Mouse (Mus musculus) brain, embryonic 18.5 days (tissue): Measurements from ENCODE around the gene Ubc.
"Not testable (repeated sequence)": the region's sequence is repeated elsewhere in the genome, so short reads cannot be mapped to it uniquely, and the experiment has no call there.

Source experiments
- DNase-seq: peaks from one replicate; pipeline ENCODE4 v3.0.0-alpha.2; 2012; ENCODE audit warnings: low read depth, low spot score

Ubc gene

GRCm38 (mm10) chr5:125404536-125404902, 14.5 kb upstream of the Ubc start:
- no peak for DNase-seq

- DNase-seq, result no peak
Measured at GRCm38 (mm10) chr5:125403481-125404465, 13.8 kb upstream of the Ubc start.

- no peak for DNase-seq
Measured at GRCm38 (mm10) chr5:125402991-125403390, 13.0 kb upstream of the Ubc start.

GRCm38 (mm10) chr5:125402476-125402875, 12.5 kb upstream of the Ubc start:
- DNase-seq, result no peak

- no peak for DNase-seq
Measured at GRCm38 (mm10) chr5:125400903-125401302, 10.9 kb upstream of the Ubc start.

GRCm38 (mm10) chr5:125395008-125395407, 5.0 kb upstream of the Ubc start:
- no peak for DNase-seq

GRCm38 (mm10) chr5:125393622-125394603, 3.9 kb upstream of the Ubc start:
- no peak for DNase-seq

- peak; percentile 96 for DNase-seq
Measured at GRCm38 (mm10) chr5:125392977-125393621, 3.1 kb upstream of the Ubc start.

- DNase-seq, result no peak
Measured at GRCm38 (mm10) chr5:125392618-125392976, 2.6 kb upstream of the Ubc start.

- DNase-seq, result not testable (repeated sequence)
Measured at GRCm38 (mm10) chr5:125392176-125392575, 2.2 kb upstream of the Ubc start.

GRCm38 (mm10) chr5:125391609-125392008, 1.6 kb upstream of the Ubc start:
- no peak for DNase-seq

- DNase-seq, result no peak
Measured at GRCm38 (mm10) chr5:125390906-125391477, 990 bp upstream of the Ubc start.

- no peak for DNase-seq
Measured at GRCm38 (mm10) chr5:125389131-125389578, 847 bp downstream of the Ubc start, which contains the start of gene Gm10382. Gene Gm10382 (plus strand): TSS chr5:125389322.

- no peak for DNase-seq
Measured at GRCm38 (mm10) chr5:125388358-125389092, 1.5 kb downstream of the Ubc start.

- DNase-seq, result not testable (repeated sequence)
Measured at GRCm38 (mm10) chr5:125387295-125387694, 2.7 kb downstream of the Ubc start.

GRCm38 (mm10) chr5:125385215-125385940, 4.6 kb downstream of the Ubc start:
- no peak for DNase-seq

- DNase-seq, result no peak
Measured at GRCm38 (mm10) chr5:125384512-125385214, 5.3 kb downstream of the Ubc start.

- no peak for DNase-seq
Measured at GRCm38 (mm10) chr5:125383637-125384420, 6.2 kb downstream of the Ubc start.
